Mouse (Mus musculus): ENCODE data around the gene Mob3b. TPM values are rescaled to one million over a fixed set of nuclear protein-coding genes. Genes with fewer than 3 reads are reported as not detected.

Gene Mob3b
- polyA plus RNA-seq, 1 experiment = 2.3 TPM

DNA sequence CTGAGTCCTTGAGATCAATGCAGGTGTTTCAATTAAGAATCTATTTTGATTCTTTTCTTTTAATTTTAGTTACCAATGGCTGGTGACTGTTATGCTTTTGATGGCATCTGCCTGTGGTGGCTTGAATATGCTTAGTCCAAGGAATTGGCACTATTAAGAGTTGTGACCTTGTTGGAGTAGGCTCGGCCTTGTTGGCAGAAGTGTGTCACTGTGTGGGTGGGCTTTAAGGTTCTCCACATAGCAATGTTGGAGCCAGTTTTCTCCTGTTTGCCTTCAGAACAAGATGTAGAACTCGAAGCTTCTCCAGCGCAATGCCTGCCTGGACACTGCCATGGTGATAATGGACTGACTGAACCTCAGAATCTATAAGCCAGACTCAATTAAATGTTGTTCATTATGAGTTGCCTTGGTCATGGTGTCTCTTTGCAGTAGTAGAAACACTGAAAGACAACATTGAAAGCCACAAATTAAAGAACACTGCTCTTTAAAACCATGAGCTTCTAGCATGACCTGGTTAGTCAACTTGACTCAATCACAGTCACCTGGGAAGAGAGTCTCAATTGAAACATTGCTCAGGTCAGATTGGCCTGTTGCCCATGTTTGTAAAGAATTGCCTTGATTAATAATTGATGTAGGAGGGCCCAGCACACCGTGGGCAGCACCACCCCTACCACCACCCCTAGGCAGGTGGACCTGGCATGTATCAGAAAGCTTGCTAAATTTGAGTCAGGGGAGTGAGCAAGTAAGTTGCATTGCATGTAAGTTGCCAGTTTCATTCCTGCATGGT, 180.2 kb downstream of the Mob3b start:
- Histone ChIP-seq H3K27me3 (ENCODE audit: control insufficient read depth, insufficient read depth, low read length) (no peaks in the 10 kb centered on the region), H3K4me3 (ENCODE audit: extremely low read depth, insufficient read depth, insufficient read length) (no peak overlapping the region), H3K36me3 (ENCODE audit: control insufficient read depth, insufficient read depth, low read length) (no peaks in the 10 kb centered on the region), H3K27ac (ENCODE audit: insufficient read depth, low read length) (no peak overlapping the region), H3K4me1 (ENCODE audit: control insufficient read depth, insufficient read depth, insufficient read length) (no peaks in the 10 kb centered on the region)
- DNase-seq (ENCODE audit: low read depth in 1 of 2, low spot score in 2 of 2) = no peak
- no peak for TF ChIP-seq POLR2A (IDR thresholded peaks at IDR 0.05; ENCODE audit: low read depth, low read length)
- no peak for TF ChIP-seq CTCF (IDR thresholded peaks at IDR 0.05; ENCODE audit: extremely low read depth, insufficient read depth, insufficient read length, insufficient replicate concordance)
- WGBS = 90% methylated on average over 4 of the region's 4 CpGs

DNA sequence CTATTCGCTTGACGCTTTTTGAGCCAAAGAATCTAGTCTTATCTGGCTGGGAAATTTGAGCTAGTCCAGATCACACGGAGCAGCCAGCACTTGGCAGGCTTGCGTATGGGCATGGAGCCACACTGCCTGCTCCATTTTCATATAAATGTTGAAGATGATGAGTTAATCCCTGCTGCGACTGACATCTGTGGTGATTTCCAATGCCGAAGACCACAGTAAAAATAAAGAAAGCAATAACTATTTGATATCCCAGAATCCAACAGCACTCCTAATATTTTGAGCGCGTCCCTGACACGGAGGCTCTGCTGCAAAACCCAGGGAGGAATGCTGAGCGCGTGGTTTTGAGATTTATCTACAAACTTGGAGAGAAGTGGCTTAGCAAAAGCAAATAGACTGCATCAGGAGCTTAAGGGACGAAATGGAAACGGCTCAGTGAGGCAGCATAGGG, 180.9 kb downstream of the Mob3b start:
- DNase-seq (ENCODE audit: low read depth in 1 of 2, low spot score in 2 of 2) = no peak
- 91% methylated on average over 13 of the region's 13 CpGs for WGBS
- Histone ChIP-seq H3K4me1 (ENCODE audit: control insufficient read depth, insufficient read depth, insufficient read length) (no peaks in the 10 kb centered on the region), H3K4me3 (ENCODE audit: extremely low read depth, insufficient read depth, insufficient read length) (no peak overlapping the region), H3K36me3 (ENCODE audit: control insufficient read depth, insufficient read depth, low read length) (no peaks in the 10 kb centered on the region), H3K27ac (ENCODE audit: insufficient read depth, low read length) (no peak overlapping the region), H3K27me3 (ENCODE audit: control insufficient read depth, insufficient read depth, low read length) (no peaks in the 10 kb centered on the region)
- no peak for TF ChIP-seq POLR2A (IDR thresholded peaks at IDR 0.05; ENCODE audit: low read depth, low read length)
- no peak for TF ChIP-seq CTCF (IDR thresholded peaks at IDR 0.05; ENCODE audit: extremely low read depth, insufficient read depth, insufficient read length, insufficient replicate concordance)

DNA sequence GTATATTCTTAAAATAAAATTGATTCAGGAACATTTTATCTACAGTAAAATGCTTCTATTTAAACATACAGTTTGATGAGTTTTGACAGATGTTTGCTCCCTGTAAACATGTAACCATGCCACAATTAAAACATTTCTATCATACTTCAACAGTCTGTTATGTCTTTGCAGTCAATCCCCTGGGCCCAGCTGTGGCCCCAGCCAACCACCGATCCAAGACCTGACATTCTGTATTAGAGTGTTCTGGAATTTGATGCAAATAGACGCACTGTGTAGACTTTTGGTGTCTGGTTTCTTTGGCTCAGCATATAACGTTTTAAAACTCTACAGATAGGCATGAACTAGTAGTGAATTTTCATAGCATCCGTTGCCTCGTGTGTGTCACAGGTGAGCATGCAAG, 182.5 kb downstream of the Mob3b start:
- no peak for DNase-seq (ENCODE audit: low read depth in 1 of 2, low spot score in 2 of 2)
- Histone ChIP-seq H3K4me1 (ENCODE audit: control insufficient read depth, insufficient read depth, insufficient read length) (no peaks in the 10 kb centered on the region), H3K27me3 (ENCODE audit: control insufficient read depth, insufficient read depth, low read length) (no peaks in the 10 kb centered on the region), H3K4me3 (ENCODE audit: extremely low read depth, insufficient read depth, insufficient read length) (no peak overlapping the region), H3K27ac (ENCODE audit: insufficient read depth, low read length) (no peak overlapping the region), H3K36me3 (ENCODE audit: control insufficient read depth, insufficient read depth, low read length) (no peaks in the 10 kb centered on the region)
- WGBS = 90% methylated on average over 5 of the region's 5 CpGs
- no peak for TF ChIP-seq CTCF (IDR thresholded peaks at IDR 0.05; ENCODE audit: extremely low read depth, insufficient read depth, insufficient read length, insufficient replicate concordance)
- TF ChIP-seq POLR2A (IDR thresholded peaks at IDR 0.05; ENCODE audit: low read depth, low read length) = no peak

DNA sequence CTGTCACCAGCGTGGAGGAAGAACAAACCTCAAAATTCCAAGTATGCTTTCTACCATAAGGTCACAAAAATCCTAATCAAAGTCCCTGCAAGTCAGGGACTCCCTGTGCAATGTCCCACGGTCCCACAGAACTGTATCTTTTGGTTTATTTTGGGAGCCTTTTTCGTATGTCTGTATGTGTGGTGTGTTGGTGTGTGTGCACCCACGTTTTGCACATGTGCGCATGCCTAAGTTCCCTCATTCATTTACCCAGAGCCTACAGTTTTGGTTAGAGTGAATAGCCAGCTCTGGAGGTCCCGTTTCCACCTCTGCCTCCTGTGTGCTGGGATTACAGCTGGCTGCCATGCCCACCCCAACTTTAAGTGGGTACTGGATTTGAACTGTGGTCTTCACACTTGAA, 189.7 kb downstream of the Mob3b start:
- Histone ChIP-seq H3K36me3 (ENCODE audit: control insufficient read depth, insufficient read depth, low read length) (no peaks in the 10 kb centered on the region), H3K27me3 (ENCODE audit: control insufficient read depth, insufficient read depth, low read length) (no peaks in the 10 kb centered on the region), H3K27ac (ENCODE audit: insufficient read depth, low read length) (no peak overlapping the region), H3K4me1 (ENCODE audit: control insufficient read depth, insufficient read depth, insufficient read length) (no peaks in the 10 kb centered on the region), H3K4me3 (ENCODE audit: extremely low read depth, insufficient read depth, insufficient read length) (no peak overlapping the region)
- TF ChIP-seq CTCF (IDR thresholded peaks at IDR 0.05; ENCODE audit: extremely low read depth, insufficient read depth, insufficient read length, insufficient replicate concordance) (no peak), POLR2A (IDR thresholded peaks at IDR 0.05; ENCODE audit: low read depth, low read length) (no peak)
- DNase-seq (ENCODE audit: low read depth in 1 of 2, low spot score in 2 of 2) = no peak
- 83% methylated on average over 6 of the region's 6 CpGs for WGBS

DNA sequence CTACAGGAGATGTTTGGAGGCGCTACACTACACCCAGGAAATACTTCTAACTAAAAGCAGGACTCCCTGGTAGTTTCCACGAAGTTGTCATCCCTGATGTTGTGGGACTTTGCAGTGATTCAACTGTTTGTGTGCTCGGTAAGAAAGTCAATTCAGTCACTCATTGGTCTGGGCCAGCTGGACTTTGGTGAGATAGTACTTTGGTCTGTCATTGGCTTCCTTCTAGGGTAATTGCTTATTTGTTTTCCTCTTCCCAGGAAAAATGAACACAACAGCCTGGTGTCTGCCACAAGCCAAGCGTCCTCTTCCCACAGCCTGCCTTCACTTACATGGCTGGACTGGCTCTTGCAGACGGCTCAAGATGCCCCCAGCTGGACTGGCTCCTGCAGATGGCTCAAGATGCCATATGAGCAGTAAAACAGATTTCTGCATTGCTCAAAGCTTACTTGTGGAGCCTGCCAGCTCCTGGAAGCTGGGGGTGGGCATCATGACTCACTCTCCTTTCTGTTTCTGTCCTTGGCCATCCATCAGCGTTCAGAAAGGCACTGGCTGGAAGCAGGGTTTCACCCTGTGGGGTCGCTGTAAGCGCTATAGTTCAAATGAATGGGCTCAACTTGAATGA, 190.8 kb downstream of the Mob3b start:
- 80% methylated on average over 8 of the region's 8 CpGs for WGBS
- Histone ChIP-seq H3K4me3 (ENCODE audit: extremely low read depth, insufficient read depth, insufficient read length) (no peak overlapping the region), H3K27ac (ENCODE audit: insufficient read depth, low read length) (no peak overlapping the region), H3K36me3 (ENCODE audit: control insufficient read depth, insufficient read depth, low read length) (no peaks in the 10 kb centered on the region), H3K27me3 (ENCODE audit: control insufficient read depth, insufficient read depth, low read length) (no peaks in the 10 kb centered on the region), H3K4me1 (ENCODE audit: control insufficient read depth, insufficient read depth, insufficient read length) (no peaks in the 10 kb centered on the region)
- TF ChIP-seq POLR2A (IDR thresholded peaks at IDR 0.05; ENCODE audit: low read depth, low read length) (no peak), CTCF (IDR thresholded peaks at IDR 0.05; ENCODE audit: extremely low read depth, insufficient read depth, insufficient read length, insufficient replicate concordance) (no peak)
- DNase-seq (ENCODE audit: low read depth in 1 of 2, low spot score in 2 of 2) = no peak

DNA sequence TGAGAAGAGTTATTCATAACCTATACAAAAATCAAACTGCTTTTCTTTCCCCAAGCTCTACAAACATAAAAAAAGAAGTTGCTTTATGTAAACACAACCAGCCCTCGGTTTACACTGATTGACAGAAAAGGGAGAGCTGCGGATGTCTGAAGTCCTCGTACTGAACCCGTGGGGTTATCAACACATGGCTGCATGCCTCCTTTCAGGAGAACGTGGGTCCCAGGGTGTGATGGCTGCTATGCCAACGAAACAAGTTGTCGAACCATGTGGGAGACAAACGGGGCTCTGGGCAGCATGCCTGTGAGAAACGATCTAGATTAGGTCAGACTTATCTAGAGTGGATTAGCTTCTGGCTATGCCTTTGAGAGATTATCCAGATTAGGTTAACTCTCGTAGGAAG, 192.4 kb downstream of the Mob3b start:
- H3K27ac ChIP-seq (ENCODE audit: insufficient read depth, low read length) = no peak overlapping the region
- H3K4me1 ChIP-seq (ENCODE audit: control insufficient read depth, insufficient read depth, insufficient read length) = no peaks in the 10 kb centered on the region
- H3K36me3 ChIP-seq (ENCODE audit: control insufficient read depth, insufficient read depth, low read length) = no peaks in the 10 kb centered on the region
- H3K4me3 ChIP-seq (ENCODE audit: extremely low read depth, insufficient read depth, insufficient read length) = no peak overlapping the region
- no peak for DNase-seq (ENCODE audit: low read depth in 1 of 2, low spot score in 2 of 2)
- WGBS = 85% methylated on average over 10 of the region's 10 CpGs
- no peaks in the 10 kb centered on the region for H3K27me3 ChIP-seq (ENCODE audit: control insufficient read depth, insufficient read depth, low read length)
- TF ChIP-seq POLR2A (IDR thresholded peaks at IDR 0.05; ENCODE audit: low read depth, low read length) = no peak
- no peak for TF ChIP-seq CTCF (IDR thresholded peaks at IDR 0.05; ENCODE audit: extremely low read depth, insufficient read depth, insufficient read length, insufficient replicate concordance)

DNA sequence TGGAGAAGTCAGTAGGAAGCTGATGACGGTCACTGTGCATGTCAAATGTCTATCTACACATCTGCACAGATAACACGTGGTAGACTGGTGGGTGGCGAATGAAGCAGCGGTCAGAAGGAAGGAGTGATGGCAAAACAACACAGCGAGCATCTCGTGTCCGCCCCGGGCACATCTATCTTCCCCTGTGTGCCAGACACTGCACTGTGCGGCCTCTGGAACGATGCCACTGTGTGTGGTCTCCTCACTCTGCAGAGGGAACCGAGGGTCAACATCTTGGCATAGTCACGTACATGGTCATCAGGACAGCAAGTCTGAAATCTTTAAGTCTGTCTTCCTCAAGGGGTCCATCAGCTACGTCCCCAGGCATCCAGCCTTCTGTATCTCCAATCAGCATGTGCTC, 193.3 kb downstream of the Mob3b start:
- no peak overlapping the region for H3K4me3 ChIP-seq (ENCODE audit: extremely low read depth, insufficient read depth, insufficient read length)
- TF ChIP-seq CTCF (IDR thresholded peaks at IDR 0.05; ENCODE audit: extremely low read depth, insufficient read depth, insufficient read length, insufficient replicate concordance) (no peak), POLR2A (IDR thresholded peaks at IDR 0.05; ENCODE audit: low read depth, low read length) (no peak)
- no peaks in the 10 kb centered on the region for H3K4me1 ChIP-seq (ENCODE audit: control insufficient read depth, insufficient read depth, insufficient read length)
- H3K27me3 ChIP-seq (ENCODE audit: control insufficient read depth, insufficient read depth, low read length) = no peaks in the 10 kb centered on the region
- no peaks in the 10 kb centered on the region for H3K36me3 ChIP-seq (ENCODE audit: control insufficient read depth, insufficient read depth, low read length)
- DNase-seq (ENCODE audit: low read depth in 1 of 2, low spot score in 2 of 2) = no peak
- no peak overlapping the region for H3K27ac ChIP-seq (ENCODE audit: insufficient read depth, low read length)
- WGBS = 82% methylated on average over 13 of the region's 13 CpGs

Measured in spleen, adult 2 months (tissue).